Mouse (Mus musculus) heart, embryonic 14.5 days (tissue): ENCODE results near the gene Mmgt1. TPM values are rescaled to one million over a fixed set of nuclear protein-coding genes. Genes with fewer than 3 reads are reported as not detected.

Experiments used
- ATAC-seq: fragments of 200-750 bp; cut with Nextera tagmentation; 2 replicates; pipeline ENCODE4 v1.8.0; 2017; ENCODE audit warnings: low read depth, moderate TSS enrichment; ENCODE audit not compliant: insufficient number of reproducible peaks, insufficient read depth, low FRiP score
- H3K27ac ChIP-seq, 2 experiments: fragments of 200-500 bp in 1 of 2; fragments of 300-500 bp in 1 of 2; sonication (generic) in 1 of 2; replicated peaks in 1 of 2; 2 replicates each; pipeline ENCODE4 v1.5.1; 2012 to 2014; ENCODE audit warnings: low read depth in 2 of 2, low read length in 2 of 2, control low read depth in 1 of 2, mild to moderate bottlenecking in 1 of 2, mixed read lengths in 1 of 2; ENCODE audit not compliant: control insufficient read depth in 1 of 2, insufficient read depth in 1 of 2
- H3K27me3 ChIP-seq: fragments of 300-500 bp; sonication (generic); 2 replicates; pipeline ENCODE4 v1.6.1; 2014; ENCODE audit warnings: mild to moderate bottlenecking, low read length, control low read depth; ENCODE audit not compliant: control insufficient read depth, insufficient read depth
- H3K36me3 ChIP-seq: fragments of 300-500 bp; sonication (generic); 2 replicates; pipeline ENCODE4 v1.6.1; 2014; ENCODE audit warnings: mild to moderate bottlenecking, control low read depth, low read length, mixed read lengths; ENCODE audit not compliant: control insufficient read depth, insufficient read depth
- H3K4me1 ChIP-seq, 2 experiments: fragments of 200-500 bp in 1 of 2; fragments of 300-500 bp in 1 of 2; sonication (generic) in 1 of 2; 2 replicates each; pipeline ENCODE4 v1.6.1; 2012 to 2014; ENCODE audit warnings: low read length in 2 of 2, control low read depth in 1 of 2, mixed read lengths in 1 of 2; ENCODE audit not compliant: control insufficient read depth in 2 of 2, insufficient read depth in 2 of 2
- H3K4me2 ChIP-seq: fragments of 300-500 bp; sonication (generic); 2 replicates; pipeline ENCODE4 v1.6.1; 2014; ENCODE audit warnings: mild to moderate bottlenecking, low read length
- H3K4me3 ChIP-seq, 2 experiments: fragments of 200-500 bp in 1 of 2; fragments of 300-500 bp in 1 of 2; sonication (generic) in 1 of 2; 2 replicates each; pipeline ENCODE4 v1.5.1; 2012 to 2014; ENCODE audit warnings: low read length in 2 of 2, mild to moderate bottlenecking in 2 of 2, control low read depth in 1 of 2, low read depth in 1 of 2, moderate library complexity in 1 of 2; ENCODE audit not compliant: control insufficient read depth in 1 of 2, insufficient read depth in 1 of 2
- H3K9ac ChIP-seq: fragments of 300-500 bp; sonication (generic); 2 replicates; pipeline ENCODE4 v1.6.1; 2014; ENCODE audit warnings: mild to moderate bottlenecking, low read length
- H3K9me3 ChIP-seq: fragments of 300-500 bp; sonication (generic); 2 replicates; pipeline ENCODE4 v1.6.1; 2016; ENCODE audit warnings: low read length, control low read depth; ENCODE audit not compliant: control insufficient read depth
- WGBS: fragments of 180-500 bp; shearing (Covaris S2); extraction: QIAGEN DNeasy Blood & Tissue Kit; methylation state at CpG from one replicate; pipeline ENCODE4 v1.1.7; 2014; 5-methylcytosine and 5-hydroxymethylcytosine counted together
- microRNA-seq: library from miRNA; unstranded; fragments of <30 nt; microRNA quantifications from one replicate; pipeline ENCODE4, GENCODE M21; 2016
- polyA plus RNA-seq: library from polyadenylated mRNA; unstranded; fragments of >200 nt; fragmentation: Nextera tagmentation; extraction: Ambion mirVana; gene quantifications from 2 replicates; pipeline ENCODE4 v1.2.1, GENCODE M21; 2014

Gene Mmgt1
- polyA plus RNA-seq, 1 experiment from 2014 or later: 27.5 TPM

DNA sequence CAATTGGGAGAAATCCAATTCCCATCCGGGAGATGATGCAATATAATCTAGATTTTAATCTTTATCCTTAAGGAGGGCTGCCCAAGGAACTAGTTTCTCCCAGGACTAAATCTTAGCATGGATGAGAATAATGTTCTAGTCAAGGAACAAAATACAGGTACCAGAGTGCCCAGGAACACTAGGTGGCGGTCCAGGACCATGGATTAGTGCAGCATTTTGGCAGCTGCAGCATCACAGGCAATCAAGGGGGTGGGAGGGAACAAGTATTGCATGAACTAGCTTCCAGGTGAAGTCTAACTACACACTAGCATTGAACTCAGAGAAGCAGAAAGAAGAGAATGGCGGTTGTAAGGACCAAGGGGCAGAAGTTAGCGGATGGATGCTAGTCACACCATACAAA, 60.7 kb downstream of the Mmgt1 start:
- H3K36me3 ChIP-seq: no peaks in the 10 kb centered on the region
- no peaks in the 10 kb centered on the region for H3K4me1 ChIP-seq
- ATAC-seq: no peak
- no peaks in the 10 kb centered on the region for H3K9me3 ChIP-seq
- H3K9ac ChIP-seq: no peak overlapping the region
- H3K27ac ChIP-seq: no peak overlapping the region
- no peaks in the 10 kb centered on the region for H3K27me3 ChIP-seq
- no peak overlapping the region for H3K4me2 ChIP-seq
- WGBS: 42% methylated on average over 4 of the region's 4 CpGs
- no peak overlapping the region for H3K4me3 ChIP-seq

Small RNAs within 50 kb of the gene (microRNA-seq; reads per million reads assigned to microRNA genes)
- not detected for gene Mir5116

Other genes starting within 250 kb of the Mmgt1 start
- gene Smim10l2a, start 223.5 kb downstream of the Mmgt1 start, polyA plus RNA-seq: 1.2 and 2.7 TPM in 2 replicates
- gene Gm2174, start 150.1 kb downstream of the Mmgt1 start, polyA plus RNA-seq: 1.7 TPM in 2 replicates
- 14.2 and 17.9 TPM in 2 replicates for gene Ints6l, start 143.2 kb downstream of the Mmgt1 start, polyA plus RNA-seq
- not detected in 2 replicates for gene Gm10477, start 73.3 kb downstream of the Mmgt1 start, polyA plus RNA-seq
- not detected in 2 replicates for gene Gm648, start 48.5 kb downstream of the Mmgt1 start, polyA plus RNA-seq
- gene Slc9a6, start 11.7 kb upstream of the Mmgt1 start, polyA plus RNA-seq: 5.0 and 6.5 TPM in 2 replicates
- 203 and 211 TPM in 2 replicates for gene Fhl1, start 133.7 kb upstream of the Mmgt1 start, polyA plus RNA-seq
- gene Map7d3, start 224.3 kb upstream of the Mmgt1 start, polyA plus RNA-seq: 2.1 and 2.6 TPM in 2 replicates